Mouse (Mus musculus): Measurements from ENCODE around the gene Nek1.

- TF ChIP-seq CTCF (IDR thresholded peaks at IDR 0.05; ENCODE audit: low read depth, low read length) (no peak), POLR2A (IDR thresholded peaks at IDR 0.05; ENCODE audit: extremely low read depth, insufficient read depth, low read length) (no peak)
Observed at GRCm38 (mm10) chr8:60965306-60965705, 27.7 kb upstream of the Nek1 start.
